ENCODE assay signal across 13 mouse cellular contexts in genomic region chr9:96138958-96139357, GRCm38 (mm10).
"Had no signal": no experiment of that assay in that cellular context is flagged by ENCODE, and none has a peak within 500 bp of the region (broad histone marks: within the 10 kb centered on the region; RNA-seq: fewer than 3 reads in every experiment).

No protein-coding gene starts in this region.

- H3K36me3 ChIP-seq: midbrain, embryonic 10.5 days; midbrain, embryonic 12.5 days; neural tube, embryonic 12.5 days had no signal

- DNase-seq: lung, adult 18-20 months; lung, embryonic 14.5 days; lung, postnatal 10 days; lung, postnatal 4 days; midbrain, embryonic 14.5 days; right cerebral cortex, postnatal 14 days; thymus, adult 18-20 months; thymus, postnatal 14 days; thymus, postnatal 36 days had no signal

- H3K4me1 ChIP-seq: neural tube, embryonic 12.5 days had no signal

- ATAC-seq: midbrain, embryonic 16.5 days had no signal

- H3K9me3 ChIP-seq: midbrain, embryonic 10.5 days; midbrain, embryonic 12.5 days; neural tube, embryonic 12.5 days had no signal

- H3K4me3 ChIP-seq: midbrain, embryonic 10.5 days; midbrain, embryonic 12.5 days; neural tube, embryonic 12.5 days had no signal

- H3K9ac ChIP-seq: lung, embryonic 14.5 days; midbrain, embryonic 12.5 days; neural tube, embryonic 12.5 days had no signal

- H3K27ac ChIP-seq: midbrain, embryonic 10.5 days; midbrain, embryonic 12.5 days; neural tube, embryonic 12.5 days had no signal

- H3K27me3 ChIP-seq: midbrain, embryonic 12.5 days; neural tube, embryonic 12.5 days had no signal

- H3K4me2 ChIP-seq: lung, embryonic 14.5 days; midbrain, embryonic 12.5 days; neural tube, embryonic 12.5 days had no signal
